Mouse (Mus musculus): ENCODE results near the gene Ecel1. TPM values are rescaled to one million over a fixed set of nuclear protein-coding genes. Genes with fewer than 3 reads are reported as not detected.

Gene Ecel1
- polyA plus RNA-seq (2015; fragmentation: Nextera tagmentation; extraction: Ambion mirVana) = 0.69 and 1.1 TPM in 2 replicates

DNA sequence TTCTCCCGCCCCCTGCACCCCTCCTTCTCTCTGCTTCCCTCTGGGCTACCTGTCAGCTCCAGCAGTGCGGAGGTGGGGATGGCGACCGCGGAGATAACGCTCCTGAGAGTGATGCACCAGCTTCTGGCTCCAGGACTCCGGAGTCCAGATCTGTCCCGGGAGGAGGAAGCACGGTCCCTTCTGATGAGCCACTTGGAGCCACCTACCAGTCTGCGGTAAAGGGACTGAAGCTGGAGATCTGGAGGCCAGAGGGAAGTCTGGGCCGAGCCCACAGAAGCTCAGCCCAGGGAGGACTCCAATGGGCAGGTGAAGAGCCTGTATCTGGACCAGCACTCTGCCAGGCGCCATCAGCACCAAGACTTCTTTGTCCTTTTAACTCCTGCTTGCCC, at the start of gene Ecel1:
TSS of gene Ecel1 (minus strand) at position 323 of the 389 bp plus-strand sequence.
- H3K9me3 ChIP-seq = no peaks in the 10 kb centered on the region
- H3K4me2 ChIP-seq (replicated peaks) = peak within 1 kb of the TSS; percentile 77
- 2% methylated on average over 11 of the region's 12 CpGs for WGBS
- H3K9ac ChIP-seq = peak within 1 kb of the TSS; percentile 51
- H3K4me3 ChIP-seq = peak within 1 kb of the TSS; percentile 49
- H3K27me3 ChIP-seq = peaks cover 100% of the 10 kb centered on the region
- H3K36me3 ChIP-seq = no peaks in the 10 kb centered on the region
- no peak for ATAC-seq (ENCODE audit: low FRiP score, low read depth)
- H3K27ac ChIP-seq = no peak within 1 kb of the TSS
- peaks cover 30% of the 10 kb centered on the region for H3K4me1 ChIP-seq

DNA sequence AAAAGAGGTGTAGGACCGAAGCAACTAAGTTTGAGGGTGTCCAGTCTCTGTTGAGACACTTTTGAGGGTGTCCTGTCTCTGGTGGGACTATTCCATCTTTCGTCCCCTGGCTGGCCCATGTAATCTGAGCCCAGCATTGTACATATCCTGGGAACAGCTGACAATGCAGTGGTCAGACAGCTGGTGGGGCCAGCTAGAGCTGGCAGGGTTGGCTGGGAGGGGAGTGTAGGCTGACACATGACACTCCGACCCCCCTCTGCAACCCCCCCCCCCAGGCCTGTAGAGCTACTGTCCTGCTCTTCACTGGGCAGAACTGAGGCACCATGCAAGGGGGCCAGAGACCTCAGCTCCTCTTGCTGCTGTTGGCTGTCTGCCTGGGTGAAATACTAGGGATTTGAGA, 49.2 kb upstream of the Ecel1 start:
- 37% methylated on average over 3 of the region's 3 CpGs for WGBS
- no peak overlapping the region for H3K4me3 ChIP-seq
- no peak overlapping the region for H3K27ac ChIP-seq
- H3K4me1 ChIP-seq = 0 out of 2 replicates have a peak, but pooled peaks cover 12% of the 10 kb centered on the region
- no peak overlapping the region for H3K4me2 ChIP-seq (replicated peaks)
- no peaks in the 10 kb centered on the region for H3K9me3 ChIP-seq
- H3K27me3 ChIP-seq = peaks cover 33% of the 10 kb centered on the region
- ATAC-seq (ENCODE audit: low FRiP score, low read depth) = peak; percentile 75
- no peaks in the 10 kb centered on the region for H3K36me3 ChIP-seq
- H3K9ac ChIP-seq = no peak overlapping the region

DNA sequence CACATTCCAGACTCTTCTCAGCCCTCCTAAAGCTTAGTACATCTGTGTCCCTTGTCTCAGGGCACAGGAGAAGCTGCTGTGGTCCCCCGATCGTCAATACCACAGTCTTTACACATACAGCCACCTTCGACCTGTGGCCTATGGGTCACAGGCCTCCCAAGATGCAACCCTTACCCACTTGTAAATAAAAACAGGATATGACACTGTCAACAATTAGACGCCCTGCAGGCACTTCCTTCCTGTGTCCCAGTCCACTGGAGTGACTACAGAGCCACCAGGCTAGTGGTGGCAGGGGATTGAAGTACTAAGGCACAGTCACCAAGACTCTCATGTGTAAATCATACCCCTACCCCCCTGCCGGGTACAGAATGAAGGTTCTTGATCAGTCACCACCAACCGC, 48.7 kb upstream of the Ecel1 start:
- 46% methylated on average over 6 of the region's 6 CpGs for WGBS
- 0 out of 2 replicates have a peak, but pooled peaks have one; percentile 16 for ATAC-seq (ENCODE audit: low FRiP score, low read depth)

DNA sequence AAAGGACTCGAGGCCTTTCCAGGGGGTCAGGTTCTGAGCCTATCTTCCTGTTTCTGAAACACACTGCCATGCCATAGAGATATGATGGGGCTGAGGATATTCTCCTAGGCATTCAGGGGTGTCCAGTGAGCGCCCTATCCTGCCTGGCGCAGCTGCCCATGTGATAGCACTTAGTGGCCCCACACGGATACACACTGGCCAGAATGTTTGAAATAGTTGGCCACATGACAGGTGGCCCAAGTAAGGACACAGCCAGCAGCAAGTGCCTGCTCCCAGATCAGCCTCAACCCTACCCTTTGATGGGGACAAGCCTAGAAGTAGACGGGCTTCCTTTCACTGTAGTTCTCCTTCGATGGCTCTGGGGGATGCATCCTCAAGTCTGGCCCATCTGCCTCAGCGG, 48.1 kb upstream of the Ecel1 start, which contains the start of gene Chrng:
TSS of gene Chrng (plus strand) at position 193 of the 400 bp plus-strand sequence.
- 0 out of 2 replicates have a peak, but pooled peaks cover 12% of the 10 kb centered on the region for H3K4me1 ChIP-seq
- no peak within 1 kb of the TSS for H3K4me3 ChIP-seq
- 86% methylated on average over 7 of the region's 7 CpGs for WGBS
- H3K36me3 ChIP-seq = no peaks in the 10 kb centered on the region
- no peak within 1 kb of the TSS for H3K27ac ChIP-seq
- H3K9ac ChIP-seq = no peak within 1 kb of the TSS
- H3K9me3 ChIP-seq = no peaks in the 10 kb centered on the region
- no peak within 1 kb of the TSS for H3K4me2 ChIP-seq (replicated peaks)
- peaks cover 33% of the 10 kb centered on the region for H3K27me3 ChIP-seq
- no peak for ATAC-seq (ENCODE audit: low FRiP score, low read depth)

More for the DNA sequence above, 48.7 kb upstream of the Ecel1 start:
- Histone ChIP-seq H3K4me3 (no peak overlapping the region), H3K36me3 (no peaks in the 10 kb centered on the region), H3K27ac (no peak overlapping the region), H3K4me1 (0 out of 2 replicates have a peak, but pooled peaks cover 12% of the 10 kb centered on the region), H3K4me2 (replicated peaks) (no peak overlapping the region), H3K9me3 (no peaks in the 10 kb centered on the region), H3K9ac (no peak overlapping the region), H3K27me3 (peaks cover 33% of the 10 kb centered on the region)

DNA sequence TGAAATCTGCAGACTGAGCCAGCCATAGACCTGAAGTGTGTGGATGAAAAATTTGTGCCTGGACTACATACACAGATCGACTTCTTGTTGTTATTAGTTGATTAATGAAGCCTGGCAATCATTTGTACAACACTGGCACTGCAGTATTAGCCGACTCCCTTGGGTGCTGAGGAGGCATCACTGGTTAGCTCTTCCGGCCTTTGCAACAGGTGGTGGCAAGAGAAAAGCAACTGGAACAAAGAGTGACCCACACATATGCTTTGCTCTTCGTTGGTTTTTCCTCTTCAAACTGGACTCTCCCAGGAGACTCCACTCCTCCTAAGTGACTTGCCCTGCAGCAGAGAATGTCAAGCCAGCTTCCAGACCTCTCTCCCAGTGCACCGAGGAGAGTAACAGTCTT, 47.5 kb upstream of the Ecel1 start:
- H3K9ac ChIP-seq = no peak overlapping the region
- 0 out of 2 replicates have a peak, but pooled peaks cover 12% of the 10 kb centered on the region for H3K4me1 ChIP-seq
- 80% methylated on average over 5 of the region's 5 CpGs for WGBS
- ATAC-seq (ENCODE audit: low FRiP score, low read depth) = no peak
- H3K27ac ChIP-seq = no peak overlapping the region
- H3K4me2 ChIP-seq (replicated peaks) = no peak overlapping the region
- H3K4me3 ChIP-seq = no peak overlapping the region
- H3K27me3 ChIP-seq = peaks cover 31% of the 10 kb centered on the region
- H3K9me3 ChIP-seq = no peaks in the 10 kb centered on the region
- no peaks in the 10 kb centered on the region for H3K36me3 ChIP-seq

DNA sequence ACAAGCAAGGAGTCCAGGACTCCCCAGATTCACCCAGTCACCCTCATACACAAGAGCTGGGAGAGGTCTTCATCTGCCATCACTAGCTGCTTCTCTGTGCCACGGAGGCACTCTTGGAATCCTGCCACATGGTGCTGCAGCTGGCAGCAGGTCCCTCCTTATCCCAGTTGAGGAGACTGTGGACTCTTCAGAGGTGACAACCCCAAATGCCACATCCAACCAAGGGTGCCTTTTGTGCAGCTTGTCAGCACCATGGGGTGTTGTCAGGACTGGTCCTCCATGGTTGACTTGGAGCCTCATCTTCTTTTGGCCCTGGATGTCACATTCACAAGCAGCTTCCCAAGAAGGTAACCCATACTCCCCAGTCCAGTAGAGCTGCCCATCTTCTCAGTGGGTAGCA, 45.5 kb upstream of the Ecel1 start:
- ATAC-seq (ENCODE audit: low FRiP score, low read depth) = no peak
- H3K36me3 ChIP-seq = no peaks in the 10 kb centered on the region
- H3K27me3 ChIP-seq = peaks cover 24% of the 10 kb centered on the region
- H3K4me3 ChIP-seq = no peak overlapping the region
- WGBS = 45% methylated on average over 1 of the region's 1 CpGs
- no peaks in the 10 kb centered on the region for H3K9me3 ChIP-seq
- no peak overlapping the region for H3K4me2 ChIP-seq (replicated peaks)
- no peak overlapping the region for H3K27ac ChIP-seq
- 0 out of 2 replicates have a peak, but pooled peaks cover 12% of the 10 kb centered on the region for H3K4me1 ChIP-seq
- no peak overlapping the region; the same call in 1 of the 2 replicates for H3K9ac ChIP-seq

DNA sequence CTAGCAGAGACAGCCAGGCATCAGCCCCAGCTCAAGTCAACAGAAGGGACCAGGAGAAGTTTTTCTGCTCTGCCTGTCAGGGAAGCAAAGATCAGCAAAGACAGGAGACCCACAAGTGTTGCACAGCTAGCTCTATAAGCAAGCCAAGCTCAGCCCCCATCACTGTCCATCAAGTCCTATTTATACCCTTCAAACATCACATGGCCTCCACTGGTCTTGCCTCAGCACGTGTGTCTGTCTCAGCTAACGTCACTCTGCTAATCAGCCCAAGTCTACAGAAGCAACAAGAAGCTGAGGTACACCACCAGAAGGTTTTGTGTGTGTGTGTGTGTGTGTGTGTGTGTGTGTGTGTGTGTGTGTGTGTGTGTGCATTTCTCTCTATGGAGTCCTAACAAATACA, 44.5 kb upstream of the Ecel1 start:
- Histone ChIP-seq H3K4me1 (0 out of 2 replicates have a peak, but pooled peaks cover 4% of the 10 kb centered on the region), H3K9me3 (no peaks in the 10 kb centered on the region), H3K27me3 (peaks cover 14% of the 10 kb centered on the region), H3K9ac (no peak overlapping the region), H3K4me2 (replicated peaks) (no peak overlapping the region), H3K4me3 (no peak overlapping the region), H3K36me3 (no peaks in the 10 kb centered on the region), H3K27ac (no peak overlapping the region)
- 45% methylated on average over 2 of the region's 2 CpGs for WGBS
- no peak for ATAC-seq (ENCODE audit: low FRiP score, low read depth)

DNA sequence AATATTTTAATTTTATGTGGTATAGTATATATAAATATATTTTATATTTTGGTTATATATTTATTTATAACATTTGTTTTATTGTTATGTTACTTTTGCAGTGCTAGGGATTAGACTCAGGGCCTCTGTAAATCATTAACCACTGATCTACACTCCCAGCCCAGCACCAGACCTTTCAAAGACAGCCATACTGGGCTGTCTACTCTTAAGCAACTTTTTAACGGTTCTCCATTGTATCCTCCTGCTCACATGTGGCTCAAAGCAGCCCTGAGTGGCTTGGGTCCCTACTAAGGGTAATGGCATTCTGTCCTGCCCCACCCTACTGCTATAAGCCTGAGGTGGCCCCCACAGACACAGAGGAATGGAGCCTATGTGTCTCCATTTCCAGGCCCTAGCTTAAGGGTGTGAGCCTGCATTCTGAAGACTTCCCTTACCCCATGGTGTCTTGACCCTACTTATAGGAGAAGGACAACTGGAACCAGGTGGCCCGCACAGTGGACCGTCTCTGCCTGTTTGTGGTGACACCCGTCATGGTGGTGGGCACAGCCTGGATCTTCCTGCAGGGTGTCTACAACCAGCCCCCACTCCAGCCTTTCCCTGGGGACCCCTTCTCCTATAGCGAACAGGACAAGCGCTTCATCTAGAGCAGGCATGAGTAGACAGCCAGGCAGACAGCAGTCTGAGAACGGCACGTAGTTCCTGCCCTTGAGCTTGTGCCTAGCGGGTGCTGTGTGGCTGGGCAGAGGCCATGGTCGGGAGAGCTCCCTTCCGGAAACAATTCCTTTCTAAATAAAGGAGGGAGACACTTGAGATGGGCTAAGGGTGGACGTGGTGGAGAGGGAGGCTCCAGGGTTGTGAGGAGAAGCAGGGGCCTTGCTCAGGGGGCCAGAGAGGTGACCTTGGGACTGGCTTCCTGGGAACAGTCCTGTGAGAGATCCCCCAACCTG, 42.1 kb upstream of the Ecel1 start:
- Histone ChIP-seq H3K4me2 (replicated peaks) (no peak overlapping the region), H3K9me3 (no peaks in the 10 kb centered on the region), H3K36me3 (no peaks in the 10 kb centered on the region), H3K27me3 (peaks cover 7% of the 10 kb centered on the region; the same call in 1 of the 2 replicates), H3K4me3 (no peak overlapping the region), H3K27ac (no peak overlapping the region), H3K9ac (no peak overlapping the region), H3K4me1 (no peaks in the 10 kb centered on the region)
- 77% methylated on average over 12 of the region's 12 CpGs for WGBS
- no peak for ATAC-seq (ENCODE audit: low FRiP score, low read depth)

DNA sequence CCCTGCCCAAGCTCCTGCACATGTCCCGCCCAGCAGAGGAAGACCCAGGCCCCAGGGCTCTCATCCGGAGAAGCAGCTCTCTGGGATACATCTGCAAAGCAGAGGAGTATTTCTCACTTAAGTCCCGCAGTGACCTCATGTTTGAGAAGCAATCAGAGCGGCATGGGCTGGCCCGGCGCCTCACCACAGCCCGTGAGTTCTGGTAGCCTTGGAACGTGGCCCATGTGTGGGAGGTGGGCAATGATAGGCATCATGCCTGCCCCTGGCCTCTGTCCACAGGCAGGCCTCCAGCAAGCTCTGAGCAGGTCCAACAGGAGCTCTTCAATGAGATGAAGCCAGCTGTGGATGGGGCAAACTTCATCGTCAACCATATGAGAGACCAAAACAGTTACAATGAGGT, 41.0 kb upstream of the Ecel1 start:
- WGBS = 77% methylated on average over 9 of the region's 9 CpGs
- Histone ChIP-seq H3K4me1 (no peaks in the 10 kb centered on the region), H3K27ac (no peak overlapping the region), H3K4me2 (replicated peaks) (no peak overlapping the region), H3K9ac (no peak overlapping the region), H3K27me3 (peaks cover 7% of the 10 kb centered on the region; the same call in 1 of the 2 replicates), H3K4me3 (no peak overlapping the region), H3K9me3 (no peaks in the 10 kb centered on the region), H3K36me3 (no peaks in the 10 kb centered on the region)
- ATAC-seq (ENCODE audit: low FRiP score, low read depth) = no peak

DNA sequence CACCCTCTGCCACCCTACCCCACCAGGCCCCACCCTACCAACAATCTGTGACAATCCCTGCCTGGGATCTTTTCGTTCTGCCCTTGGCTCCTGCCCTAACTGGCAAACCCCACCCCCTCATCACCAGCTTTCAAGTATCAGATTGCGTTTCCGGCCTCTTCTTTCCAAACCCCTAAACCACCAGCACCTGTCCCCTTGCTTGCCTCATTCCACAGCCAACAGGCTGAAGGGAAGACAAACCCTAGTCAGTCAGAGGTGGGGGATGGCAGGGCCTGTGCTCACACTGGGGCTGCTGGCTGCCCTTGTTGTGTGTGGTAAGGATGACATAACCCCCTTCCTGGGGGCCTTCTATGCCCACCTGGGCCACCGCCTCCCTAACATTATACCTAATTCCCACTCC, 34.1 kb upstream of the Ecel1 start, which contains the start of gene Chrnd:
TSS of gene Chrnd (plus strand) at position 179 of the 400 bp plus-strand sequence.
- H3K27ac ChIP-seq = no peak within 1 kb of the TSS; the same call in 1 of the 2 replicates
- whole genome bisulfite sequencing = 18% methylated on average over 4 of the region's 4 CpGs

DNA sequence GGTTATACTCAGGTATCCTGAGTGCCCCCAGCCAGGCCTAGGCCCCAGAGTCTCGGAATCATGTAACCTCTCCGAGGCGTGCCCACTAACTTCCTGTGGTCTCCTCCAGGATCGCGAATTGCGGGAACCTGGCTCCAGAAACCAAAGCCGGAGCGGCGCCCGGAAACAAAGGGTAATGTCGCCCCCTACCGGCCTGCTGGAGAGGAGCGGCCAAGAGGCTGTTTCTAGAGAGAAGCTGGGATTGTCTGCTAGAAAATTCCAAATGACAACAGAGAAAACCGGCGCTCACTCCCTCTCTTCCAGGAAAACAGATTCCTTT, 30.7 kb upstream of the Ecel1 start:
- peak; percentile 25; the same call in 1 of the 2 replicates for ATAC-seq (ENCODE audit: low FRiP score, low read depth)
- peaks cover 17% of the 10 kb centered on the region for H3K4me1 ChIP-seq
- H3K9ac ChIP-seq = peak overlapping the region; percentile 70
- H3K36me3 ChIP-seq = no peaks in the 10 kb centered on the region
- no peak overlapping the region for H3K27ac ChIP-seq
- H3K4me3 ChIP-seq = peak overlapping the region; percentile 59
- 2% methylated on average over 15 of the region's 15 CpGs for WGBS
- no peaks in the 10 kb centered on the region for H3K9me3 ChIP-seq
- H3K27me3 ChIP-seq = peaks cover 70% of the 10 kb centered on the region
- H3K4me2 ChIP-seq (replicated peaks) = peak overlapping the region; percentile 88

More for the DNA sequence above, 34.1 kb upstream of the Ecel1 start, which contains the start of gene Chrnd:
- H3K4me2 ChIP-seq (replicated peaks) = peak within 1 kb of the TSS; percentile 27; the same call in 1 of the 2 replicates
- peaks cover 13% of the 10 kb centered on the region for H3K4me1 ChIP-seq
- peak within 1 kb of the TSS; percentile 45; the same call in 1 of the 2 replicates for H3K9ac ChIP-seq
- H3K9me3 ChIP-seq = no peaks in the 10 kb centered on the region
- peaks cover 36% of the 10 kb centered on the region for H3K27me3 ChIP-seq
- H3K36me3 ChIP-seq = no peaks in the 10 kb centered on the region
- 0 out of 2 replicates have a peak, but pooled peaks have one; percentile 35 for ATAC-seq (ENCODE audit: low FRiP score, low read depth)
- H3K4me3 ChIP-seq = no peak within 1 kb of the TSS

Measured in limb, embryonic 13.5 days (tissue).